Mouse (Mus musculus): Measurements from ENCODE around the gene Exoc6b.
"Not testable (repeated sequence)": the region's sequence is repeated elsewhere in the genome, so short reads cannot be mapped to it uniquely, and the experiment has no call there.

Gene Exoc6b

DNA sequence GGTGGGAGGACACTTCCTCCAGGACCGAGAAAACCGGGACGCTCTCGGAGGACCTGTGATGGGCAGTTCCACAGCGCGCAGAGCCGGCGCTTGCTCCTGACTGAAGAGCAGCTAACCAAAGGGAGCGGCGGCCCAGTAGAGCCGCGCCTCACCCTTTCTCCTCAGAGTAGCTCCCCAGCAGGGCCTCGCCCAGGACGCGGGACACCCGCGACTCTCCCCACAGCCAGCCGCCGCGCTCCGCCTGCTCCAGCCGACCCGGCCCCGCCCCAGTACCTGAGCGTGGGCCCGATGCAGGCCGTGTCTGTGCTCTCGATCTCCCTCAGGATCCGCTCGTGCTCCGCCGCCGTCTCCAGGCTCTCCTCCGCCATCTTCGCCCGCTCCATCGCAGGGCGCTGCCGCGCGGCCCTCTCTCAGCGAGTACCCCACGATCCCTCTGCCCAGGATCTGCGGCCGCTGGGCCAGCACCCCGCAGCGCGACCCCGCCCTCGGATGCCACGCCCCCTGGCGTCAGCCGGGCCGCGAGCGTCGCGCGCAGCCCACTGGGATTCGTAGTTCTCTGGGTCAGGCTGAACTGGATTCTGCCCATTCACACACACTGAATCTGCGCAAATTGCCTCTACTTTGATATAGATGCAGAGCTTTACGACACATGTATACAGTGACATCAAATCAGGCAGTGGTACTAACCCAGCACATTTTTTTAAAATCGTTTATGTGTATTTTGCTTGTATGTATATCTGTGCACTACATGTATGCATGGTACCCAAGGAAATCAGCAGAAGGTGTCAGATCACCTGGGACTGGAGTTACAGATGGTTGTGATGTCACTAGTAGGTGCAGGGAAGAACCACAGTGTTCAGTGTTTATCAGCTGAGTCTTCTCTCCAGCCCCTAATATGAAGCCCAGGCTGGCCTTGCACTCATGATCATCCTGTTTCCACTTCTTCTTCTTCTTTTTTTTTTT, at the start of gene Exoc6b:
Gene Exoc6b, minus strand, starts transcription at position 491 of the 963 bp plus-strand sequence.
- DNase-seq (ENCODE audit: low spot score): peak; percentile 85

DNA sequence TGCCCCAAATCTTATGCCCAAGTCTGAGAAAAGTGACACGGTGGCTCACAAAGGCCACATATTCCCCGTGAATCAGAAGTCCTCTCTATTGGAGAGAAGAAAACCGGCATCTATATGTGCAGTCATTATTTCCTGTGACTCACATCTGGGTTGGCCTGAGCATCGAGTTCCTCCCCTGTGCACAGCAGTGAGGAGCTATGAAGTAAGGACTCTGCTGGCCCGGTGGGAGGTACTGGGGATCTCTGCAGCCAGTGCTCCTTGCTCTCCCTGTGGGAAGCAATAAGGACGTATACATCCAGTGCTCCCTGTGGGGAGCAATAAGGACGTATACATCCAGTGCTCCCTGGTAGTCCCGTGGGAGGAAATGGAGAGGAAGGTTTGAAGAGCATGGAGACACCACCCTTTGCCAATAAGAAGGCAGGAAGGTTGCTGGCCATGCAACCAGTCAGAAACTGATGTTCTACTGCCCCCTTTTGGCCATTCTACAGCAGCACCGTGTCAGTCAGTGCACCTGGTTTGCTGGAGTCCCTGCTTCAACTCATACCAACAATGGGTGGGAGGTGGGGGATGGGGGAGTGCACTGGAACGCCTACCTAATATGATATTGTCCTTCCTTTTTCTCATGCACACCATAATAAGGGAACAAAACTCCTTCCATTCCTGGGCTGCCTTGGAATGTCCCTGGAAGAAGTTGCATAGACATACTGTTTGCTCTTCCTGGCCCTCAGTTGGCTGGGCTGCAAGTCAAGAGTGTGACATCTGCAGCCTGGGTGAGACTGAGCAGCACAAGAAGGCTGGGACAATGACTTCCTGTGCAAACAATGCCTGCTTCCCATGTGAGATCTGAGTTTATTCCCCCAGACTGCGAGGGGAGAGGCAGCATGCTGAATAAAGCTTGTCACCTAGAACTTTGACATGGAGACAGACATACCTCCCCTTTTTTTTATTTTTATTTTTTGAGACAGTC, 48.5 kb upstream of the Exoc6b start:
- peak; percentile 81 for DNase-seq (ENCODE audit: low spot score)

DNA sequence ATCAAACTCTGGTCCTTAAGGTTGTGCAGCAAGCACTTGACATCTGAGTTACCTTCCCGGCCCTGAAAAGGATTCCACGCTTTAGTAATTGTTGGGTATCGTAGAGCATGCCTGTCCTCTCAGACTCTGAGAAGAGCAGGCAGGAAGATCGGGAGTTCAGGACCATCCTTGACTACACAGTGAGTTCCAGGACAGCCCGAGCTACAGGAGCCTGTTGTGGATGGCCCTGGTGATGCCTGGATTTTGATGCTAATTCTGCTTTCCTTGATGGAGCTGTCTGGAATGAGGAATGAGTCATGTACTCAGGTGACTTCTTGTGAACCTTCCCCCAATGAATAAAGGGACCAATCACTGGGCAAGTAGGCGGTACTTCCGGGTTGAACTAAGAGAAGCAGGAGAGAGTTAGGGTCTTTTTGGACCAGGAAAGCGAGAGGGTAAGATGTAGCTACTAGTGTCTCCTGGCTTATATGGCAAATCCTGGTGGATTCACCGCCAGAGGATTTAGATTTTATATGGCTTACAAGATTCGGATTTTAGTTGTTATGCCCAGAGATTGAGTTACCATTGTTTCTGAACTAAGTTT, 35.8 kb upstream of the Exoc6b start:
- no peak for DNase-seq (ENCODE audit: low spot score)

DNA sequence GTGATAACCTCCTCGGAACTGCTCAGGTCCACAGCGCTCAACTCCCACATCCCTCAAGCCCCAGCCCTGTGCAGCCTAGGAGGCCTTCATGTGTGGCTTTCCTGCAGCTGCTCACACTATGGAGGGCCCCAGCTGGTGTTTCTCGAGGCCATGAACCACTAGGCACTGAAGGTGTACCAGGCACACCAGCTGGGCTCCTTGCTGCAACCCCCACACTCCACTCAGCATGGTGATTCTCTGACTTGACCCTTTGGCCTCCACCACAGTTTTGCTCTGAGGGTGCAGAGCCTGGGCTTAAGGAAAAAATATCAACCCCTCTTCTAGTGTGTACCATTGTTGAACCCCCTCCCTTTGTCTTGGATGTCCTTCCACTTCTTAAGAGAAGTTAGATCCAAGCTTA, 34.0 kb upstream of the Exoc6b start:
- no peak for DNase-seq (ENCODE audit: low spot score)

DNA sequence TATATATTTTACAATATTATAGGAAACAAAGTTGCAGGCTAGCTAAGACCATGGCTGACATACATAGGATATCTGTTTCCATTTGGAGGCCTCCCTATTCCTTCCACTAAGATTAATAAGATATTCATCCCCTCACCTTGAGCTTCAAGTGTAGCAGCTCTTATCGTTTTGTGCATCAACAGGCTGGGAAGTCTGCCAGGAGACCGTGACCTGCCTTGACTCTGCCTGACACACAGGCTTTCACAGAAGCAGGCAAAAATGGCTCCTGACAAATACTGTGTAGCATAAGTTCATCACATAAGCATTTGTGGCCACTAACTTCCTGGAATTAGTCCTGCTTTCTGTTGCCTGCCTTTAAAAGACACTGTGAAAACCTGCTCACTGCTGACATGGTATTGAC, 27.1 kb upstream of the Exoc6b start:
- DNase-seq (ENCODE audit: low spot score): no peak

DNA sequence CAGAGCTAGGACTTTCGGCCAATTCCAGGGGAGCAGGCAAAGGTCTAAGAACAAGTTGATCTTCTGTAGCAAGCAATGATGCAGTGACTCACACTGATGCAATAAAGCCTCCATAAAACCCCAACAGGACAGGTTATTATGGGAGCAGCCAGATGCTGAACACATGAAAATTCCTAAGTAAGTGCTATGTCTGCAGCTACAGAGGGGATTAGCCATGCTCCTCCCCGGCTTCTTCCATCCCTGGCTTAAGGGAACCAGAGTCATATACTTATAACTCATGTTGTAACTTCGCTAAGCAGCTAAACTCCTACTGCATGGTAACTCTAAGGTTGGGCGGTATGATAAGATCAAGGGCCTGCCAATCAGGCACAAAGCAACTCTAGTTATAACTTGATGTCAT, 18.1 kb upstream of the Exoc6b start:
- DNase-seq (ENCODE audit: low spot score): no peak

DNA sequence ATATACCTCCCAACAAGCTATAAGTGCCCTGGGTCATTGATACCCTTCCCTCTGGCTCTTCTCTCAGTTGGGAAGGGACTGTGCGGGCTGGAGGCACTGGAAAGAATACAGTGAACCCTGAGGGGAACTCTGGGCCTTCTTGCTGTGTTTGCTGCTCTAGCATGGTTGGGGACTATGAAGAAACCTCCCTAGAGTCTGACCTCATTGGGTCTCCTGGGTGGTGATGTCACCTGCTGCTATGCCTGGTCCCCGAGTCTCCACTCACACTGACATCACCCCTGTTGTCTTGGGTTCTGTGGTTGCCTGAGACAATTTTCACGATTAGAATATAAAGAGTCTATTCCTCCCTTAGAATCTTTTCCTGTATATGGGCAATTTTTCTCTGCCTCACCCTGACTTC, 17.3 kb upstream of the Exoc6b start:
- DNase-seq (ENCODE audit: low spot score): no peak

DNA sequence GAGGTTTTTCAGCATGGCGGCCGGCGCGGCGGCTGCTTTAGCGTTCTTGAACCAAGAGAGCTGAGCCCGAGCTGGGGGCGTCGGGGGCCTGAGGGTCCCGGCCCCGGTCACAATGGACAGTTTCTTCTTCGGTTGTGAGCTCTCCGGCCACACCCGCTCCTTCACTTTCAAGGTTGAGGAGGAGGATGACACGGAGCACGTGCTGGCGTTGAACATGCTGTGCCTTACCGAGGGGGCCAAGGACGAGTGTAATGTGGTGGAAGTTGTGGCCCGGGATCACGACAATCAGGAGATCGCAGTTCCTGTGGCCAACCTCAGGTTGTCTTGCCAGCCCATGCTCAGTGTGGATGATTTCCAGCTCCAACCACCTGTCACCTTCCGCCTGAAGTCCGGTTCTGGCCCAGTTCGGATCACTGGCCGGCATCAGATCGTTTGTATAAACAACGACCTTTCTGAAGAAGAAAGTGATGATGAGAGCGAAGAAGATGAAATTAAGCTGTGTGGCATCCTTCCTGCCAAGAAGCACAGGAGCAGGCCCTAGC, 6.9 kb upstream of the Exoc6b start:
- DNase-seq (ENCODE audit: low spot score): not testable (repeated sequence)

DNA sequence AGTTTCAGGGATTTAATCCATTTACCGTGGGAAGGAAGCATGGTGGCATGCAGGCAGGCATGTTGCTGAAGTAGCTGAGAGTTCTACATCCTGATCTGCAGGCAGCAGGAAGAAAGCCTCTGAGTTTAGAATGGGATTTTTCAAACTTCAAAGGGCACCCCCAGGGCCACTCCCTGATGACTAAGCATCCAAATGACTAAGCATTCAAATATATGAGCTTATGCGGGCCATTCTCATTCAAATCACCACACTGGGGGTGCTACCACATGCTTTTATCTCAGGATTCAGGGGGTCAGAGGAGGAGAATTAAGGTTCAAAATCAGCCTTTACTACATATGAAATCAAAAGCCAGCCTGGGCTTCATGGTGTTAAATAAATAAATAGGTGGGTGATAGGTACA, 5.7 kb upstream of the Exoc6b start:
- no peak for DNase-seq (ENCODE audit: low spot score)

DNA sequence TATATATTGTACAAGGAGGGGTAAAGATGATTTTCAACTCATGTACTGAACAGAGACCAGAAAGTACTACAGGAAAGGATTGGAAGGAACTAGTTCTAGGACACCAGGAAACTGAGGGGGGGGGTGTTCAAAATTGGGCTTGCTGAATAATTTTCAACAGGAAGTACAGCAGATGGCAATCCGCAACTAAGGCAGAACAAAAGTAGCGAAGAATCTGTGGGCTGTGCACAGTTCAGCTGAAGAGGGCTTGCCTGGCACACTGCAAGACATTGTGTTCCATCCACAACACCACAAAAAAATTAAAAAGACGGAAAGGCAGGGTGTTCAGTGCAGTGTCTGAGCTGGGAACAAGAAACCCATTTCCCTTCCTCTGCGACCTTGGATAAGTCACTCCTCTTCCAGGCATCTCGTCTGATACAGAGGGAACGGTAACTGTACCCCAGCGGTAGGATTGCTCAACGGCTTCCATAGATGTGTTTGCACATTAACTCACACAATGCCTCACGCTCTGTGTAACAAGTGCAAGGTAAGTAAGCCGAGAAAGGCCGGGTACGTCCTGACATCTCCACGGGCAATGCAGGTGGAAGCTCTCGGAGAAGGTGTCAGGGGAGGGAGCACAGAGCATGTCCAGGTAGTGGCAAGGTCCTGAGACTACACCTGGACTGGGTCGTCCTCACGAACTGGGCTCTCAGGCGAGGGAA, 841 bp downstream of the Exoc6b start:
- DNase-seq (ENCODE audit: low spot score): peak; percentile 44

DNA sequence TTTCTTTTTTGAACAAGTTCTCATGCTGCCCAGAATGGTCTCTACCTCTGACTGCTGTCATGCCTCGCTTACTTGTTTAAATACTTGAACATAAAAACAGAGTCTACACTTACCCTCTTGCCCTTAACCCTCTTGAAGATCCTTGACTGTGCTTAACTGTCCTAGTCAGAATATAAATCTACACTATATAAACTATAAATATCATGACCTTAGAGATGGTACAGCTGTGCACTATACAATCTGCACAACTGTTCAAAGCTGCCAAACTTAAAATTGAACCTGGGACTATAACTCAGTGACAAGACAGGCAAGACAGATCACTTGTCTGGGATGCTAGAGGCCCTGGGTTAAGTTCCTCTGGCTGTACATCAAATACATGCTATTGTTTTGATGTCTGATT, 11.7 kb downstream of the Exoc6b start:
- DNase-seq (ENCODE audit: low spot score): no peak

DNA sequence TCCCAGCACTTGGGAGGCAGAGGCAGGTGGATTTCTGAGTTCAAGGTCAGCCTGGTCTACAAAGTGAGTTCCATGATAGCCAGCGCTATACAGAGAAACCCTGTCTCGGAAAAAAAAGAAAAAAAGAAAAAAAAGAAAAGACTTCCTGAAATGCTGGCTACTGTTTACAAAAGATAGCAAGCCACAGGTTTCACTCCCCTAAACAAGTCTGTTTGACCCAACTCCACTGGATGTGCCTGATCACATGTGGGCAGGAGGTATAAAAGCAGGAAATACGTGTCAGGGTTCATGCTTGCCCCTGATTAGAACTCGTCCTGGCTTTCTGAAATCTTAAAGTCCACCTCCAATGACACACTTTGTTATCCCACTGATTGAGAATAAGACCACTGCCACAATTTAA, 18.2 kb downstream of the Exoc6b start:
- no peak for DNase-seq (ENCODE audit: low spot score)

DNA sequence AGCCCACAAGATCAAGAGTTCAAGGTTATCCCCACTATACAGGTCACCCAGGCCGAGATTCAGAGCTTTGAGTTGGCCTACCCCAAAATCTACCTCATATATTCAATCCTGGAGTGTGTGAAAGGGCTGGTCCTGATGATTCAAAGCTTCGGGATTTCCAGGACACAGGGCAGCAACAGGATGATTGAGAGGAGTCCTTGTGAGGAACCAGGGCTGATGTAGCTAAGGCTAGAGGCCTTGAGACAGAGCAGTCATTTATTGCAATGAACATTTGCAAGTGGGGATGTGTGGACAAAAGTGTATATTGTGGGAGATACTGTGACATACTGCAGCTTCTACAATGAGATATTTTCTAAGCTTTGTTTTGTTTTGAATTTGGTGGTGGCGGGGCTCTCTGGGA, 22.8 kb downstream of the Exoc6b start:
- DNase-seq (ENCODE audit: low spot score): no peak

DNA sequence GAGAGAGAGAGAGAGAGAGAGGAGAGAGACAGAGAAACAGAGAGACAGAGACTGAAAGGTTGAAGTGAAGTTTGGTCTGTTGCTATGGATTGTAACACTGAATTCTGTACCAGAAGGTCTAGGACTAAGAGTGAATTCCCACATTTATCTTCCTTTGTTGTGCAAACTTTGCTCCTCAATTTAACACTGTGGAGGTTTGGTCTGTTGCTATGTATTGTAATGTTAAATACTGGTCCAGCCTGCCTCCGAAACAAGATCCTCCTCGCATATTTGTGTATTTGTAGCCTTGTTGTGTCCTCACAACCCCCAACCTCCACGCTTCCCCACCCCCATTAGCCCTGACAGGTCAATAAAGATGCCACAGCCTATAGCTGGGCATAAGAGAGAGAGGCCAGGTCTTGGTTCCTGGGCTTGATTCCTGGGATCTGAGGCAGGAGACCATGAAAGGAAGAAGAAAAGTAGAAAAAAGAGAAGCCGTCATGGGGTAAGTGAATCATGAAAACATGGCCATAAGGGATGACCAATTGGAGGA, 24.6 kb downstream of the Exoc6b start:
- no peak for DNase-seq (ENCODE audit: low spot score)

DNA sequence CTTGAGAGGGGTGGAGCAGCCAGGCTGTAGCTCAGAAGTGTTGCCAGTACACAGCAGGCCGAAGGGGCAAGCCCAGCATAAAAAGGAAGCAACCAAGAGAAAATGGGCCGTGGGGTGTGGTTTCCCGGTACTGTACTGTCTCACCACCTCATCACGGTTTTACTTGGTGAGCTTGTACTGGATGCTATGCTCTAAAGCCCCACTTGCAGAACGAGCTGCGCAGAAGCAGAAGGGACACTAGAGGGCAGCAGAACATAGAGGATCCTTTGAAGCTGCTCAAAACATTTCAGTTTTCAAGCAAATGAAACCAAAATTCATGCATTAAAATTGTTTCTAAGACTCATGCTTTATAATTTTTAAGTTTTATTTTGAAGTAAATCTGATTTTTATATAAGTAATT, 31.6 kb downstream of the Exoc6b start:
- DNase-seq (ENCODE audit: low spot score): peak; percentile 84

DNA sequence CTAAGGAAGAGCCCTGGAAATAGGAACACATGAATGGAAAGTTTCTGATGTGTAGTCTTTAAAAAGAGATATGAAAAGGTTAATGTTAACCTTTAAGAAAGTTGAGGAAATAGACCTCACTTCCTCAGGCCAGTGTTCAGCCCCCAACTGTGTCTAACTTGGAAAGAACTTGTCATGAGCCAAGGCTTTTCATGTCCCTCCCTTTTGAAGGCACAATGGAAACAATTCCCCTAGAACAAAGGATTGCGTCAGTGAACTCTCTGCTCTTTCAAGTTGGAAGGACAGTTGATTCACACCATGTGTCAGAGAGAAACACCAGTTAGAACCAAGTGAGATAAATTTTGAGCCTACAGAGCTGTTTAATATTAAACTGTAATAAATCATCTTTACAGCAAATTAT, 39.6 kb downstream of the Exoc6b start:
- no peak for DNase-seq (ENCODE audit: low spot score)

DNA sequence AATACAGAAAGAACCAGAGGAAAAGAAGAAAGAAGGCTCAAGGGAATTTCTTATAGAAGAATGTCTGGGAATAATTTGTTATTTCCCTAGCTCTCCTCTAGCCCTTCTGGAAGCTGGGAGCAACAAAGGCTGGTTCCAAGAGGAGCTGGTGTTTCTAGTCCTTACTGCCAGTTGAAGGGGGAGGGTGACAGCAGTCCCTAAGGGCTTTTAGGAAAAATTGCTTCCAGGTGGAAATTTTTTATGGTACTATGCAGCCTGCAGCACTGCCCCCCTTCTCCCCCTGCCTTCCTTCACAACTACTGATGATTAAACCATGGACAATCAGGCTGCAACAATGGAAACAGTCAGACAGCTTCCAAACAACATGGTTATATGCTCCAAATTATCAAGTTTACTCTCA, 44.9 kb downstream of the Exoc6b start:
- DNase-seq (ENCODE audit: low spot score): no peak

DNA sequence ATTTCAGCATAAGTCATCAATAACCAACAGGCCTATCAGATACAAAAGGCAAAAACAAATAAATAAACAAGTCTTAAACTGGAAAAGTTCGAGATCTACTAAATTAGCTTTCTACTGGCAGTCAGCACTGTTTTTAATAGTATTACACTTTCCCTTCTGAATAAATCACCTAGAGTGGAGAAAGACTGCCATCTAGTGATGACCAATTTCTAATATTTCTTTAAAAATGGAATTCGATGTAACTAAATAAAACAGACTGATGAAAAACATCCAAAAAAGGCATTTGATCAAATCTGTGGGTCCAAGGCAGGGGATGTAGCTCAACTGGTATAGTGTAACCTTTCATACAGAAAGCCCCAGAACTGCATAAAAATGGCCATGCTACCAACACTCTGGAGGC, 52.3 kb downstream of the Exoc6b start:
- peak; percentile 63 for DNase-seq (ENCODE audit: low spot score)

DNA sequence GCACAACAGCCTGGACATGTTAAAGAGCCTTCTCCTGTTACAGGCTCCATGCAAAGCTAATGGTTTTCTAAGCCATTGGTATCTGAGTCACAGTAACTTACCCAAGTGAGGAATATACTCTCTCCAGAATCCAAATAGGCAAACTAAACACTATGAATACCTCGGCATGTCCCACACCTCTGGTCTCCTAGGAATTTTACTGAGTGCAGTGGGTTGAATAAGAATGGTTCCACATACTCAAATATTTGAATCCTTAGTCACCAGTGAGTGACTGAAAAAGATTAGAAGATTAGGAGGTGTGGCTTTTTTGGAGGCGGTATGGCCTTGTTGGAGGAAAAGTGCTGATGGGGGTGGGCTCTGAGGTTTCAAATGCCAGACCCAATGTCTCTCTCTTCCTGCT, 55.4 kb downstream of the Exoc6b start:
- DNase-seq (ENCODE audit: low spot score): no peak

DNA sequence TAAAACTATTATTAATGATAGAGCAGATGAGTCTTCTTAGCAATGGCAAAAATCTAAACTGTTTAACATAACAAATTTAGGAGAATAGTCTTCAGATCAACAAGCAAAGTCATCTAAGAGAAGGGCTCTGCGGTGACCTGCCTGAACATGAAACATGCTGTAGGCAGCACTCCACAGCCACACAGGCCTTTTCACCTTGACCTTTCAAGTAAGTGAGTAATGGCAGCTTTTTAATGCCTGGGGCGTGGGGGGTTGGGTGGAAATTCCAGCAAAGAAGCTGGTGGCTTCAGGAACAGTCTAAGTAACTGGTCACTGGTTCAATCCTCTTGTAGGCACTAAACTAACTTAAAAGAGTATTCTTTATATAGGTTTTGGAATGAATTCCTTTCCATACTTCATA, 58.9 kb downstream of the Exoc6b start:
- DNase-seq (ENCODE audit: low spot score): no peak

DNA sequence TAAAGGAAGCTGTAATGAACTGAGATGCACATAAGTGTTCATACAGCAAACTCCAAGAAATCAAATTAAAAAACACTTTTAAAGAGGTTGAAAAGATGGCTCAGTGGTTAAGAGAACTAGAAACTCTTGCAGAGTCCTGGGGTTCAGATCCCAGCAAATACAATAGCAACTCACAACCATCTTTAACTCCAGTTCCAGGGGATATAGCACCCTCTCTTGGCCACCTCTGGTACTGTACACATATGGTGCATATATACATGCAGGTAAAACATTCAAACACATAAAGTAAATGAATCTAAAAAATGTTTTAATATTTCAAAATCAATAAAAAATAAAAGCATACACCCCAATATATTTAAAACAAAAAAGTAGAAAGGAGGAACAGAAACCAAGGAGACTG, 73.9 kb downstream of the Exoc6b start:
- no peak for DNase-seq (ENCODE audit: low spot score)

All from retina, embryonic 14.5 days (tissue).